Comparison of ENCODE assay signal across 8 mouse cellular contexts in the genomic region with DNA sequence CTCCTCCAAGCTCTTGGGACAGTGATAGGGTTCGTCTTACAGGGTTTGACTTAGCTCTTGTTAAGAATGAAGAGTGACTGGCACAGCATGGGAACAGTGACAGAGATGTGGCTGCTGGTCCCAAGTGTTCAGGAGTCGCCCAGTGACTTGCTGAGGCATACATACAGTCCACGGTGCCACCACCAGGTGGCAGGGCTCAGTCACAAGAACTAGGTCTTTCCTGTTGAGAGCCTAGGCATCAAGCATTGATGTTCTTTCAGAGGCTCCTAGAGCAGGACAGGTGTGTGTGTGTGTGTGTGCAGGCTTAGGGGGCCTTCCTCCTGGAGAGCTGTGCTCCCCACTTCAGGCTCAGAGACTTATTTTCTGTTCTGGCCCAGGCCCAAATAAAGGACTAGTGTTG. TPM values are rescaled to one million over a fixed set of nuclear protein-coding genes. Genes with fewer than 3 reads are reported as not detected.
DNase-seq lines count a peak whose midpoint lies in the region; ATAC-seq and TF ChIP-seq lines count a peak whose summit lies in the region.

No protein-coding gene starts in this region.

- TF ChIP-seq POLR2A in kidney, adult 2 months (IDR thresholded peaks at IDR 0.05; ENCODE audit: low read depth, low read length): no peak

- H3K36me3 ChIP-seq in embryonic facial prominence, embryonic 10.5 days (replicated peaks): peaks cover 86% of the 10 kb centered on the region
- H3K36me3 ChIP-seq in kidney, adult 2 months (ENCODE audit: control insufficient read depth, insufficient read depth, low read length): no peaks in the 10 kb centered on the region
- H3K36me3 ChIP-seq in limb, embryonic 11.5 days (ENCODE audit: control insufficient read depth, insufficient read depth, low read length): peaks cover 5% of the 10 kb centered on the region
- H3K36me3 ChIP-seq in midbrain, postnatal 0 days (ENCODE audit: insufficient read depth, low read length): peaks cover 12% of the 10 kb centered on the region; the same call in 1 of the 2 replicates
- H3K36me3 ChIP-seq in stomach, embryonic 14.5 days (ENCODE audit: control insufficient read depth, insufficient read depth, low read length): peaks cover 31% of the 10 kb centered on the region

- ATAC-seq in limb, embryonic 11.5 days (ENCODE audit: insufficient number of reproducible peaks, low FRiP score, low TSS enrichment, low read depth): no peak
- ATAC-seq in midbrain, postnatal 0 days (ENCODE audit: low FRiP score): peak; percentile 59
- peak; percentile 71; the same call in 1 of the 2 replicates for ATAC-seq in stomach, embryonic 14.5 days (ENCODE audit: insufficient number of reproducible peaks, insufficient read depth, low FRiP score, low read depth)

- peak; percentile 77 for DNase-seq in 3T3-L1 (ENCODE audit: low read depth, low spot score)
- peak; percentile 75 for DNase-seq in adrenal gland, adult 2 months
- DNase-seq in embryonic facial prominence, embryonic 10.5 days (ENCODE audit: low spot score): peak; percentile 81
- DNase-seq in gastrocnemius, postnatal 4 days (ENCODE audit: low spot score in 2 of 2): peak; percentile 62 to 74
- DNase-seq in kidney, adult 2 months: peak; percentile 88
- DNase-seq in limb, embryonic 11.5 days (ENCODE audit: low spot score): peak; percentile 80
- DNase-seq in midbrain, postnatal 0 days (ENCODE audit: low spot score): peak; percentile 87

- no peaks in the 10 kb centered on the region for H3K9me3 ChIP-seq in embryonic facial prominence, embryonic 10.5 days
- H3K9me3 ChIP-seq in limb, embryonic 11.5 days (ENCODE audit: control insufficient read depth, low read length): no peaks in the 10 kb centered on the region
- H3K9me3 ChIP-seq in midbrain, postnatal 0 days (ENCODE audit: low read length): no peaks in the 10 kb centered on the region
- H3K9me3 ChIP-seq in stomach, embryonic 14.5 days (ENCODE audit: control insufficient read depth, low read depth, low read length): no peaks in the 10 kb centered on the region

- H3K9ac ChIP-seq in limb, embryonic 11.5 days (ENCODE audit: low read length): no peak overlapping the region
- no peak overlapping the region for H3K9ac ChIP-seq in midbrain, postnatal 0 days (replicated peaks; ENCODE audit: low read length, poor library complexity, severe bottlenecking)
- no peak overlapping the region for H3K9ac ChIP-seq in stomach, embryonic 14.5 days (replicated peaks; ENCODE audit: low read depth, low read length)

- H3K27me3 ChIP-seq in embryonic facial prominence, embryonic 10.5 days (replicated peaks; ENCODE audit: low read depth, poor library complexity, severe bottlenecking): no peaks in the 10 kb centered on the region
- no peaks in the 10 kb centered on the region for H3K27me3 ChIP-seq in kidney, adult 2 months (replicated peaks; ENCODE audit: control insufficient read depth, insufficient read depth, low read length)
- no peaks in the 10 kb centered on the region for H3K27me3 ChIP-seq in limb, embryonic 11.5 days (ENCODE audit: control insufficient read depth, insufficient read depth, low read length)
- H3K27me3 ChIP-seq in midbrain, postnatal 0 days (ENCODE audit: insufficient read depth, low read length): no peaks in the 10 kb centered on the region
- no peaks in the 10 kb centered on the region for H3K27me3 ChIP-seq in stomach, embryonic 14.5 days (ENCODE audit: control insufficient read depth, insufficient read depth, low read length)

- 25% methylated on average over 3 of the region's 3 CpGs for WGBS in embryonic facial prominence, embryonic 10.5 days
- 20% methylated on average over 3 of the region's 3 CpGs for WGBS in kidney, adult 2 months
- WGBS in limb, embryonic 11.5 days: 30% methylated on average over 3 of the region's 3 CpGs
- 19% methylated on average over 3 of the region's 3 CpGs for whole genome bisulfite sequencing in midbrain, postnatal 0 days
- 35% methylated on average over 3 of the region's 3 CpGs for WGBS in stomach, embryonic 14.5 days

- TF ChIP-seq CTCF in kidney, adult 2 months (conservative IDR thresholded peaks at IDR 0.05; ENCODE audit: insufficient read depth, insufficient read length, low read depth, low read length): peak; percentile 94
- TF ChIP-seq CTCF in midbrain, postnatal 0 days (IDR thresholded peaks at IDR 0.05): peak; percentile 94

- H3K27ac ChIP-seq in embryonic facial prominence, embryonic 10.5 days (replicated peaks): no peak overlapping the region
- no peak overlapping the region for H3K27ac ChIP-seq in kidney, adult 2 months (ENCODE audit: insufficient read depth, low read depth, low read length)
- H3K27ac ChIP-seq in limb, embryonic 11.5 days (replicated peaks; ENCODE audit: low read depth, low read length): no peak overlapping the region
- no peak overlapping the region for H3K27ac ChIP-seq in midbrain, postnatal 0 days (ENCODE audit: low read depth, low read length)
- H3K27ac ChIP-seq in stomach, embryonic 14.5 days (ENCODE audit: low read length): no peak overlapping the region

- H3K4me2 ChIP-seq in limb, embryonic 11.5 days (ENCODE audit: low read depth, severe bottlenecking): no peak overlapping the region
- no peak overlapping the region for H3K4me2 ChIP-seq in midbrain, postnatal 0 days (ENCODE audit: low read depth, low read length, poor library complexity, severe bottlenecking)
- H3K4me2 ChIP-seq in stomach, embryonic 14.5 days (replicated peaks; ENCODE audit: low read depth, low read length): no peak overlapping the region

- no peaks in the 10 kb centered on the region for H3K4me1 ChIP-seq in embryonic facial prominence, embryonic 10.5 days
- H3K4me1 ChIP-seq in kidney, adult 2 months (ENCODE audit: control insufficient read depth, insufficient read depth, low read length): no peaks in the 10 kb centered on the region
- no peaks in the 10 kb centered on the region for H3K4me1 ChIP-seq in limb, embryonic 11.5 days (ENCODE audit: control insufficient read depth, insufficient read depth, low read length)
- H3K4me1 ChIP-seq in midbrain, postnatal 0 days (ENCODE audit: insufficient read depth, low read length): no peaks in the 10 kb centered on the region
- H3K4me1 ChIP-seq in stomach, embryonic 14.5 days (ENCODE audit: control insufficient read depth, insufficient read depth, low read length): no peaks in the 10 kb centered on the region

- no peak overlapping the region for H3K4me3 ChIP-seq in embryonic facial prominence, embryonic 10.5 days
- no peak overlapping the region for H3K4me3 ChIP-seq in kidney, adult 2 months (ENCODE audit: insufficient read depth, low read depth, low read length)
- H3K4me3 ChIP-seq in limb, embryonic 11.5 days (ENCODE audit: low read depth, low read length): no peak overlapping the region
- H3K4me3 ChIP-seq in midbrain, postnatal 0 days (ENCODE audit: low read depth, low read length): no peak overlapping the region
- H3K4me3 ChIP-seq in stomach, embryonic 14.5 days (ENCODE audit: low read depth, low read length): no peak overlapping the region

RNA-seq across cellular contexts. Expression of a gene that starts 8.0 kb away (rescaled TPM):
- 1 to 10 TPM; 3.4 to 5.4 TPM for total RNA-seq in adrenal gland, adult 2 months (2021)
- polyA plus RNA-seq in adrenal gland, adult 2 months (2012; rRNA removed): 5.4 and 7.1 TPM in 2 replicates
- 39.9 and 46.4 TPM in 2 replicates for polyA plus RNA-seq in embryonic facial prominence, embryonic 10.5 days (2016; fragmentation: Nextera tagmentation; extraction: Ambion mirVana)
- 1 to 10 TPM; 5.4 to 5.8 TPM for total RNA-seq in gastrocnemius, postnatal 4 days (2021)
- polyA plus RNA-seq in kidney, adult 2 months (2012; rRNA removed): 5.8 and 6.1 TPM in 2 replicates
- 34.1 and 40.1 TPM in 2 replicates for polyA plus RNA-seq in limb, embryonic 11.5 days (2014; fragmentation: Nextera tagmentation; extraction: Ambion mirVana)
- 6.5 and 8.7 TPM in 2 replicates for total RNA-seq in midbrain, postnatal 0 days (2014; rRNA removed)
- polyA plus RNA-seq in midbrain, postnatal 0 days (2015; fragmentation: Nextera tagmentation; extraction: Ambion mirVana): 9.8 and 11.7 TPM in 2 replicates
- 25.2 and 27.7 TPM in 2 replicates for polyA plus RNA-seq in stomach, embryonic 14.5 days (2014; fragmentation: Nextera tagmentation; extraction: Ambion mirVana)

RNA-seq across cellular contexts. Expression of a gene that starts 40.4 kb away (rescaled TPM):
- 1,000 to 10,000 TPM; 1,496 to 1,691 TPM for total RNA-seq in adrenal gland, adult 2 months (2021)
- polyA plus RNA-seq in adrenal gland, adult 2 months (2012; rRNA removed): 1,137 and 1,435 TPM in 2 replicates
- 72.1 and 80.7 TPM in 2 replicates for polyA plus RNA-seq in embryonic facial prominence, embryonic 10.5 days (2016; fragmentation: Nextera tagmentation; extraction: Ambion mirVana)
- 100 to 1,000 TPM; 127 to 159 TPM for total RNA-seq in gastrocnemius, postnatal 4 days (2021)
- 315 and 343 TPM in 2 replicates for polyA plus RNA-seq in kidney, adult 2 months (2012; rRNA removed)
- polyA plus RNA-seq in limb, embryonic 11.5 days (2014; fragmentation: Nextera tagmentation; extraction: Ambion mirVana): 79.6 and 84.7 TPM in 2 replicates
- 51.5 and 76.1 TPM in 2 replicates for total RNA-seq in midbrain, postnatal 0 days (2014; rRNA removed)
- 84.4 and 86.8 TPM in 2 replicates for polyA plus RNA-seq in midbrain, postnatal 0 days (2015; fragmentation: Nextera tagmentation; extraction: Ambion mirVana)
- polyA plus RNA-seq in stomach, embryonic 14.5 days (2014; fragmentation: Nextera tagmentation; extraction: Ambion mirVana): 105 and 112 TPM in 2 replicates
